Mouse (Mus musculus): ENCODE data around the gene Ski. TPM values are rescaled to one million over a fixed set of nuclear protein-coding genes. Genes with fewer than 3 reads are reported as not detected.

The Ski gene
- total and polyA plus RNA-seq, 2 experiments, result 4.2 to 19.5 TPM

DNA sequence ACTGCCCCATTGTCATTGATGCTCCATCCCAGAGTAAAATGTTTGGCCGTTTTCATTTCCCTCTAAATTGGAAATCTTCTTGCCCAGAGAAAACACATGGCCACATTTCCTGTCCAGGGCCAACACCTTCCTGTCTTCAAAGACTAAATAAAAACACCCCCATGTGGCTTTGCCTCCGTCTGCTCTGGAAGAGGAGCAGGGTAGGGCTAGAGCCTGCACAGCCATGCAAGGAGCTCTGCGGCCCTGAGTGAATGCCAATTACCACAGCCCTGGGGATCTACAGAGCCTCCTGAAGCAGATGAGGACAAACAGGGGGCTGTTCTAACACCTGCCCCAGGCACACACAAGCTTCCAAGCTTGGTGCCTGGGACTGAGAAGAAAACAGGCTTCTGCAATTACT is 46.2 kb downstream of the Ski start:
- 86% methylated on average over 3 of the region's 3 CpGs for WGBS
- no peak for TF ChIP-seq POLR2A (IDR thresholded peaks at IDR 0.05; ENCODE audit: extremely low read depth, insufficient read depth, low read length)
- no peak for TF ChIP-seq CTCF (IDR thresholded peaks at IDR 0.05; ENCODE audit: low read depth, low read length)
- H3K27me3 ChIP-seq (ENCODE audit: control insufficient read depth, insufficient read depth, low read length), result no peaks in the 10 kb centered on the region
- peaks cover 71% of the 10 kb centered on the region for H3K79me2 ChIP-seq (ENCODE audit: control insufficient read depth, insufficient read depth, low read length)
- DNase-seq (ENCODE audit: extremely low read depth, low read depth, low spot score), result no peak
- H3K4me3 ChIP-seq (ENCODE audit: insufficient read depth, low read depth, low read length), result no peak overlapping the region
- no peak overlapping the region for H3K27ac ChIP-seq (replicated peaks; ENCODE audit: insufficient read depth, low read depth, low read length)
- H3K9ac ChIP-seq (ENCODE audit: low read depth, low read length), result no peak overlapping the region
- peaks cover 23% of the 10 kb centered on the region for H3K4me1 ChIP-seq (ENCODE audit: control insufficient read depth, insufficient read depth, low read length)
- H3K36me3 ChIP-seq (ENCODE audit: control insufficient read depth, insufficient read depth, low read length), result no peaks in the 10 kb centered on the region

DNA sequence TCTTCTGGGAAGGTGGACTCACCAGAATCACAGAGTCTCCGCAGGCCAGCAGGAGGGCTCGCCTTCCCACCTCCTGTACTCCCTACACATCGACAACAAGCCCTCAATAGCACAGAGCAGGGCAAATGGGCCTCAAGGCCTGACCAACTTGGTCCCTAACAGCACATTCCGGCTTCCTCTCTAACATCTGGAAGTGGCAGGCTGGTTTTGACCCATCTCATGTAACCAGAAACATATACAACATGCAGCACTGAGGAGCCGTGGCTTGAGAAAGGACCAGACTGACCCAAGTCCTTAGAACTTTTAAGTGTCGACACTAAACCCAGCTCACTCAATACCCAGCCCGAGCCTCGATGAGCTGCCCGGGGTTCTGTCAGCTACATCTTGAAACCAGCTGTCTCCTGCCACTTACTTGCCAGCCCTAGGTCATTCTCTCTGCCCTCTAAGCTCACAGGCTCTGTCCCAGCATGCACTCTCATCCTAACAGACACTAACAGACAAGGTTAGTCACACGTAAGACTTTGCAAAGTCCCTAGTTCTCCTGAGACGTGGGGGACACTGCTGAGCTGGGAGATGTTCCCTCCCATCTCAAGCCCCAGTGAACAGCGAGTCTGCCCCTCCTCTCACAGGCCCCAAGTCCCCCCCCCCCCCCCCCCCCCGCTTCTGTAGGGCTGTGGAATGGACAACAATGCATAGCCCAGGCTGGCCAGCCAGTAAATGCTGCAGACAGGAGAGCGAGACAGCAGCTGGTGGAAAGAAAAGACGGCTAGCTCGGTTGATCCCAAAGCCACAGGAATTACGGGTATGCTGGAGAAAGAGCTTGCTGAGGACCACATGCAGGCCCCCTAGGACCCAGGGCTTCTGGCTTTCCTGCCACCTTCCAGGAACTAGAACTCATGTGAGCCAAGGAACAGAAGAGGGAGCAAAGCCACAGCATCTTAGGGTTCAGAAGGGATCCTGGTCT is 48.3 kb downstream of the Ski start:
- DNase-seq (ENCODE audit: extremely low read depth, low read depth, low spot score), result no peak
- H3K9ac ChIP-seq (ENCODE audit: low read depth, low read length), result no peak overlapping the region
- no peak overlapping the region for H3K4me3 ChIP-seq (ENCODE audit: insufficient read depth, low read depth, low read length)
- peaks cover 80% of the 10 kb centered on the region for H3K79me2 ChIP-seq (ENCODE audit: control insufficient read depth, insufficient read depth, low read length)
- WGBS, result 69% methylated on average over 17 of the region's 17 CpGs
- H3K27ac ChIP-seq (replicated peaks; ENCODE audit: insufficient read depth, low read depth, low read length), result no peak overlapping the region
- TF ChIP-seq POLR2A (IDR thresholded peaks at IDR 0.05; ENCODE audit: extremely low read depth, insufficient read depth, low read length), result no peak
- TF ChIP-seq CTCF (IDR thresholded peaks at IDR 0.05; ENCODE audit: low read depth, low read length), result no peak
- H3K36me3 ChIP-seq (ENCODE audit: control insufficient read depth, insufficient read depth, low read length), result no peaks in the 10 kb centered on the region
- H3K4me1 ChIP-seq (ENCODE audit: control insufficient read depth, insufficient read depth, low read length), result peaks cover 23% of the 10 kb centered on the region
- H3K27me3 ChIP-seq (ENCODE audit: control insufficient read depth, insufficient read depth, low read length), result no peaks in the 10 kb centered on the region

DNA sequence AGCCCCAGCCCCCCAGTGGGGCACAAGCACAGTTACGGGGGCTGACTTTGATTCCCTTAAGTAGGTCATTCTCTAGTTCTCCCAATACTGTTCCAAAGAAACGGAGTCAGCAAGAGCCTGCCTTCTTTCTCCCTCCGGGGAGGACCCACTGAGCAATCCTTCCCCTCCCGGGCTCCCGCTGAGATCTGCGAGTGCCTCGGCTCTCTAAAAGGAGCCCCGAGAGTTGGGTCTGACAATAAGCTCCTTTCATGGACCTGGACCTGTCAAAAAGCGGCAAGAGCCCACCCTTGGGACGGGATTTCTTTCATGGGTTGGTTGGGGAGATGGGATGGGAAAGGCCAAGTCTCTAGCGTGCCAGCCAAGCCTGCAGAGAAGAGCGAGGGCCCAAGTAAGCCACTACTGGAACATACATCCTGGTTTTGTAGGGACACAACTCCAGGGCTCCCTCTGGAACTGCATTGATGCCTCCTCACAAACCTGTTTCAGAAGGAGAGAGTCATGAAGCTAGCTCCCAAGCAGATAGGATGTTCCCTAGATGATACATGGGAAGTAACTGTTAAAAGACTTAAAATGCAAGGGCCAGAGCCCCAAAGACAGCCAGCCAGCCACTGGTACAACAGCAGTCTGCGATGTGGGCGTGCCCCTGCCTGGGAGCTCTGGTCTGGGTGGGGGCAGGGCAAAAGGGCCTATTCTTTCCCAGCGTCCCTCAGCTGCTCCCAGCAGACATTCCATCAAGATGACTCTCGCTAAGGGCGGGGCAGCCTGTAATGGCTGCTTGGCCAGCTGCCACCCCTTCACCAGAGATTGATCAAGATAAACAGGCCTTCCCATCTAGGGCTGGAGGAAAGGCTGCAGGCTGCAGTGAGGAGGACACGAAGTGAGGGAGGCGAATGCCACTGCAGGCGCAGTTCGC is 49.2 kb downstream of the Ski start:
- H3K9ac ChIP-seq (ENCODE audit: low read depth, low read length), result no peak overlapping the region
- no peak for DNase-seq (ENCODE audit: extremely low read depth, low read depth, low spot score)

DNA sequence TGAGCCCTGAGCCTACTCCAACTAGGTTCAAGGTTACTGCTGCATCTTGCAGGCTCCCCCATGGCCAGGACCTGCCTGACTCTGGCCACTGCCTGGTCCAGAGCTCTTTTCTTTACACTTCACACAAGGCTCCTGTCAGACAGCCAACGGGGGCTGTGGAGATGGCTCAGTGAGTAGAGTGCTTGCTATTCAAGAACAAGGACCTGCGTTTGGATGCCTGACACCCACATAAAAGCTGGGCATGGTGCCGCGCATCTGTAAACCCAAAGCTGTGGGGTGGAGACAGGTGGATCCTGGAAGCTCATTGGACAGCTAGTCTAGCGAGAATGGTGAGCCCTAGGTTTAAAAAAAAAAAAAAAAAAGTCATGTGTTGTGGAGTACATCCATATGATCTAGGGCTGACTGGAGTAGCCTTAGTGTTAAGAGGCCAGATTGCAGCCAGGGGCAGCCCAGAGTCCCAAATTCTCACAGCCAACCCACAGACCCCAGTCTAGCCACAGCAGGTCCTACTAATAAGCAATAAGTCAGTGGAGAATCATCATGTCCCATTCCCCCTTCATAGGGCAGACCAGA is 50.3 kb downstream of the Ski start:
- Histone ChIP-seq H3K27ac (replicated peaks; ENCODE audit: insufficient read depth, low read depth, low read length) (no peak overlapping the region), H3K4me1 (ENCODE audit: control insufficient read depth, insufficient read depth, low read length) (peaks cover 16% of the 10 kb centered on the region; the same call in 1 of the 2 replicates)

More for the DNA sequence above, 49.2 kb downstream of the Ski start:
- TF ChIP-seq POLR2A (IDR thresholded peaks at IDR 0.05; ENCODE audit: extremely low read depth, insufficient read depth, low read length), result no peak
- no peak for TF ChIP-seq CTCF (IDR thresholded peaks at IDR 0.05; ENCODE audit: low read depth, low read length)
- Histone ChIP-seq H3K79me2 (ENCODE audit: control insufficient read depth, insufficient read depth, low read length) (peaks cover 84% of the 10 kb centered on the region), H3K36me3 (ENCODE audit: control insufficient read depth, insufficient read depth, low read length) (no peaks in the 10 kb centered on the region), H3K27me3 (ENCODE audit: control insufficient read depth, insufficient read depth, low read length) (no peaks in the 10 kb centered on the region), H3K27ac (replicated peaks; ENCODE audit: insufficient read depth, low read depth, low read length) (no peak overlapping the region), H3K4me3 (ENCODE audit: insufficient read depth, low read depth, low read length) (no peak overlapping the region), H3K4me1 (ENCODE audit: control insufficient read depth, insufficient read depth, low read length) (peaks cover 21% of the 10 kb centered on the region)
- WGBS, result 63% methylated on average over 21 of the region's 21 CpGs

DNA sequence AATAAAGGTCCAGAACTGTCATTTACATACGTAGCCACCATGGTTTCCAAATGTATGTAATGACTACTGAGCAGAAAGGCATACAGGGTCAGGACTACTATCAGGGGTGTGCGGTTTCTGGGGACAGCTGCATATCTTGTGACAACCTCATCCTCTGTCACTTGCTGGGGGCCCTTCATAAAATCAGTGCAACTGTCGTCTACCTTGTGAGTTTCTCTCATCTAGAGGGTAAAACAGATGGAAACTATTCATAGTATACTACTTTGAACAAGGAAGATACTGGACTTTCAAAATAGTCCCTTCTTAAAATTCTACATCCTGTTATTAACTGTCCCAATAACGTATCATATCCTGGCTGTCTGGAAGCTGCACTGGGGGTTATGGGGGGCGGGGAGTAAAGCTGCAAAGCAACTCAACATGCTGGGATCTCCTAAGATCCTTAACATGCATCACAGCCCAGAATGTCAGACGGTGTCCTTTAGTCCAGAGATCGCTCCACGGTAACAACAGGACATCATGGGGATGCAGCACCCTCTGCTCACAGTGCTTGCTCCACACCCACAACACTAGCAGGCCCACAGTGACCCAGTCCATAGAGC is 51.7 kb downstream of the Ski start:
- 70% methylated on average over 8 of the region's 8 CpGs for WGBS

More for the DNA sequence above, 50.3 kb downstream of the Ski start:
- 84% methylated on average over 5 of the region's 5 CpGs for WGBS
- Histone ChIP-seq H3K36me3 (ENCODE audit: control insufficient read depth, insufficient read depth, low read length) (no peaks in the 10 kb centered on the region), H3K27me3 (ENCODE audit: control insufficient read depth, insufficient read depth, low read length) (no peaks in the 10 kb centered on the region), H3K4me3 (ENCODE audit: insufficient read depth, low read depth, low read length) (no peak overlapping the region), H3K9ac (ENCODE audit: low read depth, low read length) (no peak overlapping the region), H3K79me2 (ENCODE audit: control insufficient read depth, insufficient read depth, low read length) (peaks cover 82% of the 10 kb centered on the region)
- no peak for DNase-seq (ENCODE audit: extremely low read depth, low read depth, low spot score)
- TF ChIP-seq POLR2A (IDR thresholded peaks at IDR 0.05; ENCODE audit: extremely low read depth, insufficient read depth, low read length) (no peak), CTCF (IDR thresholded peaks at IDR 0.05; ENCODE audit: low read depth, low read length) (no peak)

More for the DNA sequence above, 51.7 kb downstream of the Ski start:
- Histone ChIP-seq H3K36me3 (ENCODE audit: control insufficient read depth, insufficient read depth, low read length) (no peaks in the 10 kb centered on the region), H3K9ac (ENCODE audit: low read depth, low read length) (no peak overlapping the region), H3K27me3 (ENCODE audit: control insufficient read depth, insufficient read depth, low read length) (no peaks in the 10 kb centered on the region), H3K79me2 (ENCODE audit: control insufficient read depth, insufficient read depth, low read length) (peaks cover 80% of the 10 kb centered on the region), H3K4me1 (ENCODE audit: control insufficient read depth, insufficient read depth, low read length) (peaks cover 11% of the 10 kb centered on the region; the same call in 1 of the 2 replicates), H3K4me3 (ENCODE audit: insufficient read depth, low read depth, low read length) (no peak overlapping the region), H3K27ac (replicated peaks; ENCODE audit: insufficient read depth, low read depth, low read length) (no peak overlapping the region)
- no peak for TF ChIP-seq CTCF (IDR thresholded peaks at IDR 0.05; ENCODE audit: low read depth, low read length)
- TF ChIP-seq POLR2A (IDR thresholded peaks at IDR 0.05; ENCODE audit: extremely low read depth, insufficient read depth, low read length), result no peak
- no peak for DNase-seq (ENCODE audit: extremely low read depth, low read depth, low spot score)
